14 mouse cellular contexts compared by ENCODE assay signal in the genomic region with DNA sequence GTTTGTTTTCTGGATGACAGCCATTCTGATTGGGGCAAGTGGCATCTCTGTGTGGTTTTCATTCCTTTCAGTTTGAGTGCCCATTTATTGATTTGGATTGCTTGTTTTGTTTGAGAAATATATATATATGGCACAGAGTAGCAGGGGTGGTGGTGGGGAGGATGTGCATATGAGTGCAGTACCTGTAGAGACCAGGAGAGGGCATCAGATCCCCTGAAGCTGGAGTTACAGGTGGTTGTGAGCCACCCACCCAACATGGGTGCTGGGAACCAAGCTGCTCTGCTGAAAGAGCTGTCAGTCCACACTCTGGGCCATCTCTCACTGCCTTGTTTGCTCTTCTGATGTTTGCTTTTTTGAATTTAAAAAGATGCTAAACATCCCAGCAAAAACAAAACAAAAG.
A peak's percentile ranks its signal among the peaks of the same experiment; 100 is the strongest.
DNase-seq lines count a peak whose midpoint lies in the region; ATAC-seq and TF ChIP-seq lines count a peak whose summit lies in the region.
"Had no signal": no experiment of that assay in that cellular context is flagged by ENCODE, and none has a peak within 500 bp of the region (broad histone marks: within the 10 kb centered on the region; RNA-seq: fewer than 3 reads in every experiment).

No protein-coding gene starts in this region.

- H3K27me3 ChIP-seq in MEL (ENCODE audit: control insufficient read depth in 1 of 2, insufficient read depth in 2 of 2, low read length in 2 of 2) = no peaks in the 10 kb centered on the region; a peak in 1 of 4 replicates
- no peaks in the 10 kb centered on the region for H3K27me3 ChIP-seq in stomach, postnatal 0 days (ENCODE audit: control insufficient read depth, insufficient read depth, low read length)
- H3K27me3 ChIP-seq: limb, embryonic 15.5 days; Patski had no signal

- no peaks in the 10 kb centered on the region for H3K79me2 ChIP-seq in MEL (ENCODE audit: control insufficient read depth, insufficient read depth, low read length, poor library complexity)

- ATAC-seq in stomach, postnatal 0 days (ENCODE audit: low FRiP score, low TSS enrichment) = no peak
- ATAC-seq: Patski had no signal

- no peaks in the 10 kb centered on the region; a peak in 1 of 4 replicates for H3K4me1 ChIP-seq in MEL (ENCODE audit: control insufficient read depth in 1 of 2, insufficient read depth in 2 of 2, low read length in 2 of 2)
- peaks cover 2% of the 10 kb centered on the region; the same call in 1 of the 2 replicates for H3K4me1 ChIP-seq in stomach, postnatal 0 days (replicated peaks; ENCODE audit: control insufficient read depth, insufficient read depth)

- TF ChIP-seq CTCF in layer of hippocampus, adult 2 months (conservative IDR thresholded peaks at IDR 0.05) = peak; percentile 55
- TF ChIP-seq CTCF in MEL (IDR thresholded peaks at IDR 0.05 in 2 of 3, conservative IDR thresholded peaks at IDR 0.05 in 1 of 3; ENCODE audit: control insufficient read depth in 1 of 3, insufficient read depth in 1 of 3, low read depth in 2 of 3, low read length in 3 of 3, poor library complexity in 1 of 3, severe bottlenecking in 1 of 3) = peak; percentile 41 to 52 (median 52)
- peak; percentile 47; the same call in 1 of the 2 replicates for TF ChIP-seq CTCF in stomach, postnatal 0 days (IDR thresholded peaks at IDR 0.05; ENCODE audit: low read depth)

- no peak for TF ChIP-seq POLR2A in MEL (IDR thresholded peaks at IDR 0.05; ENCODE audit: control insufficient read depth in 1 of 2, insufficient read depth in 1 of 2, low read depth in 1 of 2, low read length in 2 of 2, poor library complexity in 1 of 2)

- H3K9me3 ChIP-seq in MEL (replicated peaks; ENCODE audit: insufficient read depth, low read length) = no peaks in the 10 kb centered on the region
- no peaks in the 10 kb centered on the region for H3K9me3 ChIP-seq in stomach, postnatal 0 days (ENCODE audit: control insufficient read depth, low read length)
- H3K9me3 ChIP-seq: limb, embryonic 15.5 days had no signal

- TF ChIP-seq RAD21 in MEL (IDR thresholded peaks at IDR 0.05; ENCODE audit: low read depth, low read length) = peak; percentile 33

- no peak for TF ChIP-seq EP300 in MEL (IDR thresholded peaks at IDR 0.05; ENCODE audit: low read depth in 1 of 2, low read length in 2 of 2)
- TF ChIP-seq EP300 in stomach, postnatal 0 days (optimal IDR thresholded peaks at IDR 0.05) = no peak

- H3K9ac ChIP-seq in MEL (ENCODE audit: control insufficient read depth, low read depth, low read length, poor library complexity, severe bottlenecking) = no peak overlapping the region
- no peak overlapping the region for H3K9ac ChIP-seq in stomach, postnatal 0 days (ENCODE audit: low read length)
- H3K9ac ChIP-seq: limb, embryonic 15.5 days had no signal

- intact Hi-C loops in heart, postnatal 10 days (cut with DNase I) = no loop called here

- no peak overlapping the region for H3K27ac ChIP-seq in layer of hippocampus, adult 2 months
- no peak overlapping the region for H3K27ac ChIP-seq in MEL (ENCODE audit: control insufficient read depth, low read depth, low read length)
- H3K27ac ChIP-seq in stomach, postnatal 0 days (replicated peaks) = no peak overlapping the region
- H3K27ac ChIP-seq: limb, embryonic 15.5 days had no signal

- H3K4me3 ChIP-seq in layer of hippocampus, adult 2 months = no peak overlapping the region
- H3K4me3 ChIP-seq in MEL (ENCODE audit: control insufficient read depth in 1 of 2, insufficient read depth in 1 of 2, low read depth in 2 of 2, low read length in 2 of 2) = no peak overlapping the region
- no peak overlapping the region for H3K4me3 ChIP-seq in stomach, postnatal 0 days (ENCODE audit: low read depth, low read length)
- H3K4me3 ChIP-seq: erythroblast, embryonic 14.5 days; limb, embryonic 15.5 days had no signal

- no peak overlapping the region for H3K4me2 ChIP-seq in stomach, postnatal 0 days (replicated peaks; ENCODE audit: low read depth)
- H3K4me2 ChIP-seq: limb, embryonic 15.5 days had no signal

- no peak for DNase-seq in layer of hippocampus, adult 2 months (ENCODE audit: low spot score in 2 of 2)
- DNase-seq in layer of hippocampus, adult 9-11 months = no peak
- peak; percentile 43 for DNase-seq in thymus, postnatal 14 days
- no peak for DNase-seq in thymus, postnatal 36 days
- peak; percentile 34 for DNase-seq in MEL (ENCODE audit: low read depth, low spot score)
- DNase-seq in stomach, postnatal 0 days (ENCODE audit: low spot score) = no peak
- no peak for DNase-seq in heart, postnatal 10 days
- DNase-seq: adrenal gland, postnatal 10 days; embryo, embryonic 11 days; kidney, postnatal 36 days; right cerebral cortex, postnatal 25 days had no signal

- H3K36me3 ChIP-seq in MEL (ENCODE audit: control insufficient read depth in 1 of 2, insufficient read depth in 2 of 2, low read length in 2 of 2) = no peaks in the 10 kb centered on the region
- H3K36me3 ChIP-seq in stomach, postnatal 0 days (ENCODE audit: control insufficient read depth, insufficient read depth, low read length) = no peaks in the 10 kb centered on the region
- H3K36me3 ChIP-seq: limb, embryonic 15.5 days had no signal

TF ChIP-seq in MEL, 35 proteins besides CTCF, POLR2A, EP300 and RAD21:
- no peak for TF ChIP-seq GATA1 (IDR thresholded peaks at IDR 0.05; ENCODE audit: low read depth, low read length)
- peak; percentile 20; the same call in 1 of the 2 replicates for TF ChIP-seq ZC3H11A (IDR thresholded peaks at IDR 0.05; ENCODE audit: low read depth, low read length)
- TF ChIP-seq SMC3 (IDR thresholded peaks at IDR 0.05; ENCODE audit: low read depth, low read length) = peak; percentile 46
- TF ChIP-seq ZKSCAN1 (IDR thresholded peaks at IDR 0.05; ENCODE audit: low read depth, low read length) = no peak

Comparison
In these comparisons a context has a peak if more than half of its experiments do, and no peak if none do; other contexts are left out.
1. DNase-seq: peak in thymus, postnatal 14 days (single experiment) and MEL (single experiment); none in layer of hippocampus, adult 2 months (0 of 2), layer of hippocampus, adult 9-11 months (single experiment), thymus, postnatal 36 days (0 of 2), stomach, postnatal 0 days (single experiment) and heart, postnatal 10 days (0 of 2).
2. Peak in every context shown above with its lines, with median percentiles within 50 percentile points of each other: CTCF ChIP-seq.